ENCODE assay signal across 18 mouse cellular contexts in genomic region chr8:119004821-119005220, GRCm38 (mm10).
DNase-seq lines count a peak whose midpoint lies in the region; ATAC-seq lines count a peak whose summit lies in the region.
"Had no signal": no experiment of that assay in that cellular context is flagged by ENCODE, and none has a peak within 500 bp of the region (broad histone marks: within the 10 kb centered on the region; RNA-seq: fewer than 3 reads in every experiment).

No protein-coding gene starts in this region.

- DNase-seq in cerebellum, adult 18-20 months = peak; percentile 26 to 32
- DNase-seq in cerebellum, postnatal 10 days = no peak
- peak; percentile 17 for DNase-seq in cerebellum, adult 8-10 months
- peak; percentile 27 to 36 for DNase-seq in cerebellum, postnatal 25 days
- DNase-seq in cerebellum, postnatal 4 days (ENCODE audit: low spot score in 2 of 2) = no peak
- DNase-seq: adrenal gland, adult 8-10 months; adrenal gland, postnatal 14 days; adrenal gland, postnatal 36 days; B cell, adult 2 months; cerebellum, adult 9-10 months; embryo, embryonic 11 days; gastrocnemius, adult 2 months had no signal

- no peak for ATAC-seq in cerebellum, adult (ENCODE audit: insufficient number of reproducible peaks, low FRiP score, low TSS enrichment)
- ATAC-seq: activated CD4-positive, CD25-positive, alpha-beta regulatory T cell, adult 4 months; CD4-positive, CD25-positive, alpha-beta regulatory T cell, adult 4 months; forebrain, embryonic 14.5 days; forebrain, embryonic 16.5 days; Patski had no signal

Comparison
In these comparisons a context has a peak if more than half of its experiments do, and no peak if none do; other contexts are left out.
1. DNase-seq: peak in cerebellum, adult 18-20 months (2 of 2), cerebellum, adult 8-10 months (single experiment) and cerebellum, postnatal 25 days (2 of 2); none in cerebellum, postnatal 10 days (0 of 2) and cerebellum, postnatal 4 days (0 of 2).